Mouse (Mus musculus) kidney, adult 2 months (tissue): ENCODE results near the gene Tcf7l1. TPM values are rescaled to one million over a fixed set of nuclear protein-coding genes. Genes with fewer than 3 reads are reported as not detected.

Experiments
- DNase-seq: peaks from one replicate; pipeline ENCODE4 v3.0.0; 2021
- H3K27ac ChIP-seq: fragments of 200-500 bp; 2 replicates; pipeline ENCODE4 v1.5.1; 2012; ENCODE audit warnings: low read depth, low read length, control low read depth, inconsistent platforms; ENCODE audit not compliant: insufficient read depth
- H3K27me3 ChIP-seq: fragments of 200-500 bp; replicated peaks from 2 replicates; pipeline ENCODE4 v1.6.1; 2012; ENCODE audit warnings: mild to moderate bottlenecking, moderate library complexity, low read length, inconsistent platforms; ENCODE audit not compliant: control insufficient read depth, insufficient read depth
- H3K36me3 ChIP-seq: fragments of 200-500 bp; 2 replicates; pipeline ENCODE4 v1.6.1; 2012; ENCODE audit warnings: mild to moderate bottlenecking, moderate library complexity, low read length, inconsistent platforms; ENCODE audit not compliant: control insufficient read depth, insufficient read depth
- H3K4me1 ChIP-seq: fragments of 200-500 bp; 2 replicates; pipeline ENCODE4 v1.6.1; 2011; ENCODE audit warnings: low read length; ENCODE audit not compliant: control insufficient read depth, insufficient read depth
- H3K4me3 ChIP-seq: fragments of 200-500 bp; 2 replicates; pipeline ENCODE4 v1.5.1; 2011; ENCODE audit warnings: mild to moderate bottlenecking, low read depth, low read length, control low read depth; ENCODE audit not compliant: insufficient read depth
- CTCF ChIP-seq: fragments of 200-500 bp; conservative IDR thresholded peaks from 2 replicates; pipeline ENCODE4 v1.5.1; 2011; ENCODE audit warnings: low read depth, mild to moderate bottlenecking, control low read depth, low read length, moderate library complexity, mixed read lengths; ENCODE audit not compliant: insufficient read depth, insufficient read length
- POLR2A ChIP-seq: fragments of 200-500 bp; IDR thresholded peaks from one replicate; pipeline ENCODE4 v1.6.1; 2011; ENCODE audit warnings: low read depth, low read length, control low read depth
- WGBS: fragments of 180-500 bp; shearing (Covaris S2); methylation state at CpG from one replicate; pipeline ENCODE4 v1.1.7; 2018; 5-methylcytosine and 5-hydroxymethylcytosine counted together
- polyA plus RNA-seq: library from polyadenylated mRNA; depleted of rRNA; stranded (reverse); fragments of >200 nt; gene quantifications from 2 replicates; pipeline ENCODE4 v1.2.3, GENCODE M21; 2012

The Tcf7l1 gene
- polyA plus RNA-seq, 1 experiment = 16.3 TPM

- TF ChIP-seq CTCF (no peak), POLR2A (no peak)
- Histone ChIP-seq H3K4me3 (no peak overlapping the region), H3K27me3 (no peaks in the 10 kb centered on the region), H3K4me1 (no peaks in the 10 kb centered on the region), H3K36me3 (no peaks in the 10 kb centered on the region), H3K27ac (no peak overlapping the region)
- 85% methylated on average over 6 of the region's 6 CpGs for WGBS
- DNase-seq = no peak
These were observed 13.1 kb upstream of the Tcf7l1 start for GRCm38 (mm10) chr6:72802119-72802518.

GRCm38 (mm10) chr6:72800641-72801040 lies 11.6 kb upstream of the Tcf7l1 start:
- Histone ChIP-seq H3K27me3 (no peaks in the 10 kb centered on the region), H3K27ac (no peak overlapping the region), H3K36me3 (no peaks in the 10 kb centered on the region), H3K4me1 (no peaks in the 10 kb centered on the region), H3K4me3 (no peak overlapping the region)
- no peak for DNase-seq
- TF ChIP-seq POLR2A (no peak), CTCF (no peak)
- 53% methylated on average over 2 of the region's 2 CpGs for WGBS

GRCm38 (mm10) chr6:72797763-72798162 lies 8.7 kb upstream of the Tcf7l1 start:
- no peak overlapping the region for H3K27ac ChIP-seq
- H3K27me3 ChIP-seq = no peaks in the 10 kb centered on the region
- H3K4me1 ChIP-seq = no peaks in the 10 kb centered on the region
- no peak for TF ChIP-seq POLR2A
- no peak for TF ChIP-seq CTCF
- no peak for DNase-seq
- H3K4me3 ChIP-seq = no peak overlapping the region
- no peaks in the 10 kb centered on the region for H3K36me3 ChIP-seq

GRCm38 (mm10) chr6:72795444-72795843 lies 6.4 kb upstream of the Tcf7l1 start:
- no peak for DNase-seq
- no peak overlapping the region for H3K27ac ChIP-seq
- no peaks in the 10 kb centered on the region for H3K27me3 ChIP-seq
- TF ChIP-seq CTCF (no peak), POLR2A (no peak)
- H3K36me3 ChIP-seq = no peaks in the 10 kb centered on the region
- H3K4me3 ChIP-seq = no peak overlapping the region
- H3K4me1 ChIP-seq = no peaks in the 10 kb centered on the region
- WGBS = 61% methylated on average over 16 of the region's 16 CpGs

- H3K36me3 ChIP-seq = no peaks in the 10 kb centered on the region
- TF ChIP-seq POLR2A (no peak), CTCF (no peak)
- 58% methylated on average over 7 of the region's 7 CpGs for WGBS
- H3K27me3 ChIP-seq = no peaks in the 10 kb centered on the region
- H3K27ac ChIP-seq = no peak overlapping the region
- DNase-seq = no peak
- no peaks in the 10 kb centered on the region for H3K4me1 ChIP-seq
- H3K4me3 ChIP-seq = no peak overlapping the region
These were observed 5.8 kb upstream of the Tcf7l1 start for GRCm38 (mm10) chr6:72794870-72795269.

GRCm38 (mm10) chr6:72792641-72793040 lies 3.6 kb upstream of the Tcf7l1 start:
- Histone ChIP-seq H3K4me1 (no peaks in the 10 kb centered on the region), H3K36me3 (no peaks in the 10 kb centered on the region), H3K27me3 (no peaks in the 10 kb centered on the region), H3K27ac (no peak overlapping the region), H3K4me3 (no peak overlapping the region)
- TF ChIP-seq POLR2A (no peak), CTCF (no peak)
- no peak for DNase-seq
- WGBS = 95% methylated on average over 8 of the region's 8 CpGs

- H3K27me3 ChIP-seq = no peaks in the 10 kb centered on the region
- no peaks in the 10 kb centered on the region for H3K4me1 ChIP-seq
- no peaks in the 10 kb centered on the region for H3K36me3 ChIP-seq
- 3% methylated on average over 69 of the region's 69 CpGs for WGBS
- TF ChIP-seq CTCF (no peak), POLR2A (no peak)
- H3K27ac ChIP-seq = peak overlapping the region; percentile 36
- peak overlapping the region; percentile 59 for H3K4me3 ChIP-seq
- peak; percentile 44 for DNase-seq
These were observed 834 bp downstream of the Tcf7l1 start for GRCm38 (mm10) chr6:72787948-72788891.
